Mouse (Mus musculus): ENCODE measurements around the gene Pigk.

DNA sequence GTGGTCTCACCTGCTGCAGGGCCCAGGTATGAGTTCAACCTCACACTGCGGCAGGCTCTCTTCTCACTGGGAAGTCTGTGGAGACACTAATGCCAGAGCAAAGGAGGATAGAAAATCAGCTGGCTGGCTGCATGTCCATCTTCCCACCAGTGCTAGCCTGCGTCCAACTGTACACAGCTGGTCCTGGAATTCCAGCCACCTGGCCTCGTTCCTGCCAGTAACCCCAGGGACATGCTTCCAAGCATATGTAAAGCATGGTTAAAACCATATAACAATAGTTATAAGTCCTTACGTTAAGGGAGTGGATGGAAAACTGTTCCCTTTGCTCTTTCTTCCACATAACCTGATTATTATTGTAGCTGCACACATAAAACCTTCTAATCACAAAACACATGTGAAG, 167.8 kb downstream of the Pigk start:
- TF ChIP-seq CTCF (IDR thresholded peaks at IDR 0.05) (no peak), EP300 (IDR thresholded peaks at IDR 0.05) (no peak)
